Mouse (Mus musculus) brain, adult 2 months (tissue): ENCODE measurements at regions not wholly inside any gene's neighbourhood (a gene's known extent, or its start where the extent isn't known, plus 50 kb on each side); places are given as distances from the start of the nearest gene placed in this dataset.

ENCODE experiments used
- DNase-seq: peaks from one replicate; pipeline ENCODE4 v3.0.0; 2011; ENCODE audit warnings: low read depth, low spot score

DNA sequence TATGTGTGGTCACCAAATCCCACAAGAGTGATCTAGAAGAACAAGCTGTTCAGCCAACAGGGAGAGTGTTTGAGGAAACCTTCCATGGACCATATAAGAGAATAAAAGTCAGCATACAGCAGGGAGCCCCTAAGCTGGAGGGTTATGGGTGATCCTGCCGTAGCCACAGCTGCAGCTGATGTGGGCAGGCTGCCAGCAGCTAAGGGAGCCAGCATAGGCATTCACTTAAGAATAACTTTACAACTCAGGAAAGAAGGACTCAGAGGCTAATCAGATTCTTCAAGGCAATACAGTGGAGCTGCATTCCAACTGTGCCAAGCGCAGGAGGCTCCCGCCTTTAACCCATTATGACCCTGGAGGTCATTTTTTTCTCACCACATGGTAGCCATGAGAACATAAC, 121.6 kb downstream of the Uck2 start:
- peak; percentile 16 for DNase-seq

DNA sequence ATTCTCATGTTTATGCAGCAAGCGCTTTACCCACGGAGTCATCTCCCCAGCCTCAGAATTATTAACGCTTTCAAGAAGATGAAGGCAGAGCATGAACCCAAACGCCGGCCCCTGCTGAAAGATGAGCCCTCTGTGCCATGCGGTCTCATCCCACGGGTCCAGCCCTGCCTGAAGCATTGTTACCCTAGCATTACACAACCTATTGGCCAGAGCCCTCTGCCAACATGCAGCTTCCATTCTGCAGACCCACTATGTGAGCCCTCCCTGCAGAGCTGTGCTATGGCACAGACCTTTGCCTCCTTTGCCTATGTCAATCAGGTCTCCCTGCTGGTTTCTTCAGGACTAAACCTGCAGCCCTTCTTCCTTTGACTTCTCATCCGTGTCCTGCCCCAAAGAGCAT, 122.6 kb downstream of the Uck2 start:
- DNase-seq, result no peak

DNA sequence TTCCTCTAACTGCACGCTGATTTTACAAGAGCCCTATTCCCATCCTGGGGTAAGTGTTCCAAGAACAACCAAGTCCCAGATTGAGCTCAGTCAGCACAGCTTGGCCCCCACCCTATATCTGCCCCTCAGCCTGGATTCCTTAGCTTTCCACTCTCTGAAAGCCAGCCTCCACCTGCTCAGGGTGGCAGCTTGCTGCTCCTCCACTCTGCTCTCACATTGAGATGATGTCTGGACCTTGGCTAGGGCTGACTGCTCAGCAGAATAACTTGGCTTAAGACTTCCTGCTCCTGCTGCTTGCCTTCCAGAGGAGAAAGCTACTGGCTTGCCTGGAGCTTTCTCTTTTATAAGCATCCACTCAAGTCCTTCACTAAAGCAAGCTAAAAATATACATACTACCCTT, 125.6 kb downstream of the Uck2 start:
- no peak for DNase-seq

DNA sequence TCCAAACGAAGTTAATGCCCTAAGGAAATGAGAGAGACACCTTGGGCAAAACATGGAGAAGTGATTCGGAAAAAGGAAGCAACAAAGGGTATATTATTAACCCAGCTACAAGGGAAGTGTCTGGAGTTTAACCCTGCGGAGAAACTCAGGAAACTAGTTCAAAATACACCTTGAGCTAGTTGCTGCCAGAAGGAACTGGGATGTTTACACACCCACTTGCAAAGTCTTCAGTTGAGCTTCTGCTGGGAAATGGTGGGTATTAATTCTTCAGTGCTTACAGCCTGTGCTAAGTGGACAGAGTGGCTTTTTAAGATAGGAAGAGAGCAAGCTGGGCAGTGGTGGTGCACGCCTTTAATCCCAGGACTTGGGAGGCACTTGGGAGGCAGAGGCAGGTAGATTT, 132.7 kb downstream of the Uck2 start:
- no peak for DNase-seq

DNA sequence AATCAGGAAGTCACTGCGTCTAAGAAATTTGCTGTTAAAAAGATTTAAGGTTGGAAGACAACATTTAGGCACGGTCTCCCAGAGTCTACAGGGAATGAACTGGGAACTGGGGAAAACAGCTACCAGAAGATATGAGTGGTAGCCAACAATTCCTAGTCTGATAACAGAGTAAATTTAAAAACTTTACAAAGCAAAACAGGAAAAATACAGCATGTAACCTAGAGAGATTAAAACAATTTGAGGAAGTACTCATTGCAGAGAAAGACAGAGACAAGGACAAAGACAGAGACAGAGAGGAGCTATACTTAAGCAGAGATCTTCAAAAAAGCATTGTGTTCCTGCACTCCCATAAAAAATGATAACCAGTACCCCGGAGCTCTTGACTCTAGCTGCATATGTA, 140.8 kb downstream of the Uck2 start:
- DNase-seq, result no peak

DNA sequence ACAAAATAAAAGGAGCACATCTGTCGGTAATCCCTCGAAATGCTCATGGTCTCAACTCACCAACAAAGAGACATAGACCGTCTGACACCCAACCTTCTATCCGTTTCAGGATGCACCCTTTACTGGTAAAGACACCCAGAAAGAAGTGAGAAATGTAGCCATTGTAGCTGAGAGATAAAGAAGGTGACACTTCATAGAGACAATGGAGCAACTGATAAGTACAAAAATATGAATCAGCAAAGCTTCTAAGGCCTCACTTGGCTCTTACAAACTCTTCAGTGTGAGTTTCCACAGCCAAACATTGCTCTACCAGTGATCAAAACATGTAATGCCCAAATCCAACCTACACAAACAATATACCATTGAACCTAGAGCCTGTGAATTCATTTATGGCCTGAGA, 141.3 kb downstream of the Uck2 start:
- DNase-seq, result no peak
